Mouse (Mus musculus) midbrain, embryonic 10.5 days (tissue): ENCODE results near the gene 4921536K21Rik. TPM values are rescaled to one million over a fixed set of nuclear protein-coding genes. Genes with fewer than 3 reads are reported as not detected.
A peak's percentile ranks its signal among the peaks of the same experiment; 100 is the strongest.
"Not testable (repeated sequence)": the region's sequence is repeated elsewhere in the genome, so short reads cannot be mapped to it uniquely, and the experiment has no call there.

ENCODE experiments used
- DNase-seq: peaks from one replicate; pipeline ENCODE4 v3.0.0-alpha.2; 2017; ENCODE audit warnings: low spot score
- H3K27ac ChIP-seq: fragments of 300-500 bp; sonication (generic); replicated peaks from 2 replicates; pipeline ENCODE4 v1.5.1; 2016; ENCODE audit warnings: mild to moderate bottlenecking
- H3K27me3 ChIP-seq: fragments of 300-500 bp; sonication (generic); 2 replicates; pipeline ENCODE4 v1.6.1; 2016; ENCODE audit warnings: low read depth, mild to moderate bottlenecking; ENCODE audit not compliant: poor library complexity, severe bottlenecking
- H3K36me3 ChIP-seq: fragments of 300-500 bp; sonication (generic); 2 replicates; pipeline ENCODE4 v1.6.1; 2016; ENCODE audit warnings: mild to moderate bottlenecking, moderate library complexity
- H3K4me1 ChIP-seq: fragments of 300-500 bp; sonication (generic); 2 replicates; pipeline ENCODE4 v1.6.1; 2016
- H3K4me3 ChIP-seq: fragments of 300-500 bp; sonication (generic); 2 replicates; pipeline ENCODE4 v1.5.1; 2016; ENCODE audit warnings: mild to moderate bottlenecking, moderate library complexity
- H3K9me3 ChIP-seq: fragments of 300-500 bp; sonication (generic); replicated peaks from 2 replicates; pipeline ENCODE4 v1.6.1; 2016; ENCODE audit warnings: mild to moderate bottlenecking
- WGBS: fragments of 180-500 bp; shearing (Covaris S2); methylation state at CpG from one replicate; pipeline ENCODE4 v1.1.7; 2016; 5-methylcytosine and 5-hydroxymethylcytosine counted together
- polyA plus RNA-seq: library from polyadenylated mRNA; unstranded; fragments of >200 nt; fragmentation: Nextera tagmentation; extraction: Ambion mirVana; gene quantifications from 2 replicates; pipeline ENCODE4 v1.2.1, GENCODE M21; 2016

Gene 4921536K21Rik
- polyA plus RNA-seq, 1 experiment from 2014 or later, result 1.4 TPM

- Histone ChIP-seq H3K4me1 (0 out of 2 replicates have a peak, but pooled peaks cover 3% of the 10 kb centered on the region), H3K27me3 (no peaks in the 10 kb centered on the region), H3K9me3 (no peaks in the 10 kb centered on the region), H3K4me3 (no peak overlapping the region), H3K36me3 (peaks cover 33% of the 10 kb centered on the region), H3K27ac (no peak overlapping the region)
- WGBS, result 34% methylated on average over 8 of the region's 8 CpGs
- DNase-seq, result peak; percentile 51
Observed at GRCm38 (mm10) chr11:3921281-3921850, 26.5 kb upstream of the 4921536K21Rik start.

- Histone ChIP-seq H3K4me3 (no peak overlapping the region), H3K36me3 (peaks cover 31% of the 10 kb centered on the region), H3K27ac (no peak overlapping the region), H3K4me1 (0 out of 2 replicates have a peak, but pooled peaks cover 3% of the 10 kb centered on the region), H3K27me3 (no peaks in the 10 kb centered on the region; the same call in 1 of the 2 replicates), H3K9me3 (no peaks in the 10 kb centered on the region)
- 90% methylated on average over 7 of the region's 7 CpGs for WGBS
- DNase-seq, result no peak
Observed at GRCm38 (mm10) chr11:3920476-3920875, 25.6 kb upstream of the 4921536K21Rik start.

- Histone ChIP-seq H3K27me3 (no peaks in the 10 kb centered on the region; the same call in 1 of the 2 replicates), H3K27ac (no peak overlapping the region), H3K9me3 (no peaks in the 10 kb centered on the region), H3K4me3 (no peak overlapping the region), H3K4me1 (peaks cover 10% of the 10 kb centered on the region), H3K36me3 (peaks cover 16% of the 10 kb centered on the region)
- no peak for DNase-seq
- 79% methylated on average over 1 of the region's 1 CpGs for WGBS
Observed at GRCm38 (mm10) chr11:3918738-3919137, 23.8 kb upstream of the 4921536K21Rik start.

GRCm38 (mm10) chr11:3914109-3914840, 19.4 kb upstream of the 4921536K21Rik start, which contains the start of gene Slc35e4:
Slc35e4 (minus strand) TSS chr11:3914664.
- peaks cover 45% of the 10 kb centered on the region for H3K4me1 ChIP-seq
- H3K36me3 ChIP-seq, result no peaks in the 10 kb centered on the region
- no peaks in the 10 kb centered on the region for H3K9me3 ChIP-seq
- H3K4me3 ChIP-seq, result peak within 1 kb of the TSS; percentile 76
- DNase-seq, result peak; percentile 85
- peak within 1 kb of the TSS; percentile 83 for H3K27ac ChIP-seq
- WGBS, result under 1% methylated on average over 28 of the region's 28 CpGs
- H3K27me3 ChIP-seq, result peaks cover 22% of the 10 kb centered on the region

GRCm38 (mm10) chr11:3913316-3914108, 18.6 kb upstream of the 4921536K21Rik start:
- Histone ChIP-seq H3K9me3 (no peaks in the 10 kb centered on the region), H3K27ac (peak overlapping the region; percentile 83), H3K4me1 (peaks cover 48% of the 10 kb centered on the region), H3K27me3 (peaks cover 22% of the 10 kb centered on the region), H3K36me3 (no peaks in the 10 kb centered on the region), H3K4me3 (peak overlapping the region; percentile 76)
- DNase-seq, result peak; percentile 88
- WGBS, result under 1% methylated on average over 65 of the region's 65 CpGs

GRCm38 (mm10) chr11:3912875-3913271, 18.0 kb upstream of the 4921536K21Rik start:
- H3K4me1 ChIP-seq, result peaks cover 55% of the 10 kb centered on the region
- peaks cover 22% of the 10 kb centered on the region for H3K27me3 ChIP-seq
- no peaks in the 10 kb centered on the region for H3K9me3 ChIP-seq
- H3K36me3 ChIP-seq, result no peaks in the 10 kb centered on the region
- peak overlapping the region; percentile 83 for H3K27ac ChIP-seq
- peak overlapping the region; percentile 76 for H3K4me3 ChIP-seq
- WGBS, result 4% methylated on average over 16 of the region's 16 CpGs
- peak; percentile 48 for DNase-seq

GRCm38 (mm10) chr11:3912100-3912874, 17.4 kb upstream of the 4921536K21Rik start:
- peaks cover 22% of the 10 kb centered on the region for H3K27me3 ChIP-seq
- peak overlapping the region; percentile 83 for H3K27ac ChIP-seq
- H3K9me3 ChIP-seq, result no peaks in the 10 kb centered on the region
- H3K4me3 ChIP-seq, result peak overlapping the region; percentile 76
- peaks cover 56% of the 10 kb centered on the region for H3K4me1 ChIP-seq
- WGBS, result 25% methylated on average over 19 of the region's 19 CpGs
- 0 out of 2 replicates have a peak, but pooled peaks cover 3% of the 10 kb centered on the region for H3K36me3 ChIP-seq
- DNase-seq, result no peak

GRCm38 (mm10) chr11:3911440-3911839, 16.5 kb upstream of the 4921536K21Rik start:
- peaks cover 22% of the 10 kb centered on the region for H3K27me3 ChIP-seq
- H3K36me3 ChIP-seq, result peaks cover 11% of the 10 kb centered on the region; the same call in 1 of the 2 replicates
- H3K9me3 ChIP-seq, H3K4me3 ChIP-seq, DNase-seq, H3K27ac ChIP-seq: not testable (repeated sequence)
- WGBS, result 92% methylated on average over 6 of the region's 6 CpGs
- H3K4me1 ChIP-seq, result peaks cover 56% of the 10 kb centered on the region

GRCm38 (mm10) chr11:3910513-3911310, 15.8 kb upstream of the 4921536K21Rik start:
- WGBS, result 68% methylated on average over 5 of the region's 5 CpGs
- Histone ChIP-seq H3K27me3 (peaks cover 22% of the 10 kb centered on the region), H3K9me3 (no peaks in the 10 kb centered on the region), H3K27ac (no peak overlapping the region), H3K36me3 (peaks cover 13% of the 10 kb centered on the region; the same call in 1 of the 2 replicates), H3K4me3 (no peak overlapping the region), H3K4me1 (peaks cover 56% of the 10 kb centered on the region)
- no peak for DNase-seq

GRCm38 (mm10) chr11:3909236-3909635, 14.3 kb upstream of the 4921536K21Rik start:
- peaks cover 22% of the 10 kb centered on the region for H3K27me3 ChIP-seq
- peaks cover 54% of the 10 kb centered on the region for H3K4me1 ChIP-seq
- DNase-seq, result no peak
- no peaks in the 10 kb centered on the region for H3K9me3 ChIP-seq
- WGBS, result 90% methylated on average over 4 of the region's 4 CpGs
- H3K27ac ChIP-seq, result no peak overlapping the region
- H3K36me3 ChIP-seq, result peaks cover 20% of the 10 kb centered on the region; the same call in 1 of the 2 replicates
- H3K4me3 ChIP-seq, result no peak overlapping the region

GRCm38 (mm10) chr11:3905446-3905845, 10.5 kb upstream of the 4921536K21Rik start:
- 88% methylated on average over 1 of the region's 1 CpGs for WGBS
- Histone ChIP-seq H3K4me3 (no peak overlapping the region), H3K36me3 (peaks cover 20% of the 10 kb centered on the region; the same call in 1 of the 2 replicates), H3K27ac (no peak overlapping the region), H3K27me3 (no peaks in the 10 kb centered on the region), H3K4me1 (peaks cover 18% of the 10 kb centered on the region), H3K9me3 (no peaks in the 10 kb centered on the region)
- no peak for DNase-seq
